Mouse (Mus musculus) olfactory bulb, adult 2 months (tissue): ENCODE results near the gene Mest.

Experiments
- CTCF ChIP-seq: fragments of 200-500 bp; IDR thresholded peaks from 2 replicates; pipeline ENCODE4 v1.5.1; 2012; ENCODE audit warnings: low read depth, mild to moderate bottlenecking, low read length, moderate library complexity; ENCODE audit not compliant: insufficient read depth
- POLR2A ChIP-seq: fragments of 200-500 bp; IDR thresholded peaks from 2 replicates; pipeline ENCODE4 v1.6.1; 2012; ENCODE audit warnings: mild to moderate bottlenecking, low read depth, low read length, moderate library complexity; ENCODE audit not compliant: insufficient read depth

GRCm38 (mm10) chr6:30713896-30714295, 9.5 kb upstream of the Mest start:
- TF ChIP-seq CTCF (no peak), POLR2A (no peak)
